ENCODE assay signal across 22 mouse cellular contexts in the genomic region with DNA sequence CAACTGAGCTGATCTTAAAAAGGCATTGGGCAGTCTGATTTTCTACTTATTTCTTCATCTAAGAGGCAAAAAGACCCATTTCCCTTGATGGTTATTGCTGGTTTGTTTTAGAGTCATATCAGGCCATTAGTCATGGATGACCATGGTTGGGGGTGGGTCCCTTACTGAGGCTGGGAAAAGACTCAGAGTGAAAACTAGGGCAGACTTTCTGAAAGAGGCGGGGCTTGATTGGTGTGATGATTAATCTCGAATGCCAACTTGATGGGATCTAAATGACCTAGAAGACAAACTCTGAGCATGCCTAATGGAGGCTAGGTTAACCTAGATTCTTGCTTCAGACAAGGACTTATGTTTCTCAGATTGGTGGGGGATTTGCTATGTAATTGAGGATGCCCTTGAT.
DNase-seq lines count a peak whose midpoint lies in the region; ATAC-seq lines count a peak whose summit lies in the region.
"Had no signal": no experiment of that assay in that cellular context is flagged by ENCODE, and none has a peak within 500 bp of the region (broad histone marks: within the 10 kb centered on the region; RNA-seq: fewer than 3 reads in every experiment).

No protein-coding gene starts in this region.

- no peaks in the 10 kb centered on the region for H3K36me3 ChIP-seq in kidney, embryonic 15.5 days
- no peaks in the 10 kb centered on the region for H3K36me3 ChIP-seq in embryonic facial prominence, embryonic 10.5 days (replicated peaks)
- H3K36me3 ChIP-seq: hindbrain, embryonic 15.5 days; liver, embryonic 13.5 days; midbrain, embryonic 13.5 days had no signal

- DNase-seq in adrenal gland, adult (ENCODE audit: inconsistent age in 2 of 2, low spot score in 1 of 2): peak; percentile 65 to 90
- DNase-seq in adrenal gland, postnatal 4 days (ENCODE audit: low spot score in 2 of 2): no peak
- peak; percentile 20 to 46 for DNase-seq in kidney, postnatal 25 days
- DNase-seq in adrenal gland, postnatal 10 days: peak; percentile 56
- peak; percentile 59 for DNase-seq in retina, postnatal 1 day
- DNase-seq in embryonic facial prominence, embryonic 10.5 days (ENCODE audit: low spot score): no peak
- no peak for DNase-seq in right cerebral cortex, postnatal 25 days
- DNase-seq: cerebellum, adult 11-12 months; cerebellum, postnatal 10 days; forebrain, postnatal 0 days; heart, postnatal 4 days; kidney, postnatal 10 days; liver, embryonic 13.5 days; lung, adult 2 months; lung, postnatal 14 days; thymus, postnatal 25 days had no signal

- no peak overlapping the region for H3K4me3 ChIP-seq in kidney, embryonic 15.5 days (replicated peaks)
- H3K4me3 ChIP-seq in embryonic facial prominence, embryonic 10.5 days: no peak overlapping the region
- H3K4me3 ChIP-seq: hindbrain, embryonic 15.5 days; liver, embryonic 13.5 days; megakaryocyte, embryonic 14.5 days; midbrain, embryonic 13.5 days had no signal

- no peak overlapping the region for H3K4me2 ChIP-seq in kidney, embryonic 15.5 days
- H3K4me2 ChIP-seq: hindbrain, embryonic 15.5 days; liver, embryonic 13.5 days; midbrain, embryonic 13.5 days had no signal

- no peaks in the 10 kb centered on the region for H3K9me3 ChIP-seq in kidney, embryonic 15.5 days (replicated peaks)
- no peaks in the 10 kb centered on the region for H3K9me3 ChIP-seq in embryonic facial prominence, embryonic 10.5 days
- H3K9me3 ChIP-seq: hindbrain, embryonic 15.5 days; liver, embryonic 13.5 days; megakaryocyte, embryonic 14.5 days; midbrain, embryonic 13.5 days had no signal

- H3K27ac ChIP-seq in kidney, embryonic 15.5 days: no peak overlapping the region
- H3K27ac ChIP-seq in embryonic facial prominence, embryonic 10.5 days (replicated peaks): no peak overlapping the region
- H3K27ac ChIP-seq: hindbrain, embryonic 15.5 days; liver, embryonic 13.5 days; midbrain, embryonic 13.5 days had no signal

- 84% methylated on average over 2 of the region's 2 CpGs for WGBS in kidney, embryonic 15.5 days
- WGBS in embryonic facial prominence, embryonic 10.5 days: 85% methylated on average over 2 of the region's 2 CpGs

- ATAC-seq in kidney, embryonic 15.5 days (replicated peaks; ENCODE audit: low FRiP score): no peak
- ATAC-seq: CD4-positive, CD25-positive, alpha-beta regulatory T cell, adult 4 months; forebrain, postnatal 0 days; midbrain, embryonic 13.5 days; Patski had no signal

- no peaks in the 10 kb centered on the region for H3K4me1 ChIP-seq in kidney, embryonic 15.5 days
- H3K4me1 ChIP-seq in embryonic facial prominence, embryonic 10.5 days: no peaks in the 10 kb centered on the region
- H3K4me1 ChIP-seq: hindbrain, embryonic 15.5 days; megakaryocyte, embryonic 14.5 days; midbrain, embryonic 13.5 days had no signal

- H3K27me3 ChIP-seq in kidney, embryonic 15.5 days: no peaks in the 10 kb centered on the region
- no peaks in the 10 kb centered on the region for H3K27me3 ChIP-seq in embryonic facial prominence, embryonic 10.5 days (replicated peaks; ENCODE audit: low read depth, poor library complexity, severe bottlenecking)
- H3K27me3 ChIP-seq: hindbrain, embryonic 15.5 days; liver, embryonic 13.5 days; midbrain, embryonic 13.5 days; Patski had no signal

- no peak overlapping the region for H3K9ac ChIP-seq in kidney, embryonic 15.5 days
- H3K9ac ChIP-seq: forebrain, postnatal 0 days; hindbrain, embryonic 15.5 days; liver, embryonic 13.5 days; midbrain, embryonic 13.5 days had no signal

Comparison
In these comparisons a context has a peak if more than half of its experiments do, and no peak if none do; other contexts are left out.
1. DNase-seq: peak in adrenal gland, adult (2 of 2), kidney, postnatal 25 days (2 of 2), adrenal gland, postnatal 10 days (single experiment) and retina, postnatal 1 day (single experiment); none in adrenal gland, postnatal 4 days (0 of 2), embryonic facial prominence, embryonic 10.5 days (single experiment) and right cerebral cortex, postnatal 25 days (single experiment).